Mouse (Mus musculus) stomach, postnatal 0 days (tissue): ENCODE measurements around the gene Arid1b. TPM values are rescaled to one million over a fixed set of nuclear protein-coding genes. Genes with fewer than 3 reads are reported as not detected.
A peak's percentile ranks its signal among the peaks of the same experiment; 100 is the strongest.

Experiments used
- ATAC-seq: fragments of 200-750 bp; cut with Nextera tagmentation; 2 replicates; pipeline ENCODE4 v1.8.0; 2017; ENCODE audit not compliant: low FRiP score, low TSS enrichment
- DNase-seq: peaks from one replicate; pipeline ENCODE4 v3.0.0-alpha.2; 2016; ENCODE audit warnings: low spot score
- H3K27ac ChIP-seq: fragments of 300-500 bp; sonication (generic); replicated peaks from 2 replicates; pipeline ENCODE4 v1.5.1; 2014; ENCODE audit warnings: mild to moderate bottlenecking, control low read depth
- H3K27me3 ChIP-seq: fragments of 300-500 bp; sonication (generic); 2 replicates; pipeline ENCODE4 v1.6.1; 2014; ENCODE audit warnings: low read length; ENCODE audit not compliant: control insufficient read depth, insufficient read depth
- H3K36me3 ChIP-seq: fragments of 300-500 bp; sonication (generic); 2 replicates; pipeline ENCODE4 v1.6.1; 2014; ENCODE audit warnings: low read length, mixed read lengths; ENCODE audit not compliant: control insufficient read depth, insufficient read depth
- H3K4me1 ChIP-seq: fragments of 300-500 bp; sonication (generic); replicated peaks from 2 replicates; pipeline ENCODE4 v1.6.1; 2014; ENCODE audit warnings: antibody characterized with exemption; ENCODE audit not compliant: control insufficient read depth, insufficient read depth
- H3K4me2 ChIP-seq: fragments of 300-500 bp; sonication (generic); replicated peaks from 2 replicates; pipeline ENCODE4 v1.6.1; 2014; ENCODE audit warnings: low read depth, mild to moderate bottlenecking, control low read depth, moderate library complexity
- H3K4me3 ChIP-seq: fragments of 300-500 bp; sonication (generic); 2 replicates; pipeline ENCODE4 v1.5.1; 2014; ENCODE audit warnings: low read depth, low read length, control low read depth
- H3K9ac ChIP-seq: fragments of 300-500 bp; sonication (generic); 2 replicates; pipeline ENCODE4 v1.6.1; 2014; ENCODE audit warnings: mild to moderate bottlenecking, low read length, control low read depth, mixed read lengths
- H3K9me3 ChIP-seq: fragments of 300-500 bp; sonication (generic); 2 replicates; pipeline ENCODE4 v1.6.1; 2016; ENCODE audit warnings: low read length; ENCODE audit not compliant: control insufficient read depth
- CTCF ChIP-seq: IDR thresholded peaks from 2 replicates; pipeline ENCODE4 v1.5.1; 2016; ENCODE audit warnings: antibody characterized with exemption, low read depth, mild to moderate bottlenecking, moderate library complexity
- EP300 ChIP-seq: optimal IDR thresholded peaks from 2 replicates; pipeline ENCODE3; 2016; ENCODE audit warnings: antibody characterized with exemption
- WGBS: fragments of 180-500 bp; shearing (Covaris S2); extraction: QIAGEN DNeasy Blood & Tissue Kit; methylation state at CpG from one replicate; pipeline ENCODE4 v1.1.7; 2014; 5-methylcytosine and 5-hydroxymethylcytosine counted together
- polyA plus RNA-seq: library from polyadenylated mRNA; unstranded; fragments of >200 nt; fragmentation: Nextera tagmentation; extraction: Ambion mirVana; gene quantifications from 2 replicates; pipeline ENCODE4 v1.2.1, GENCODE M21; 2015

Arid1b gene
- polyA plus RNA-seq, 1 experiment from 2014 or later, result 5.6 TPM

DNA sequence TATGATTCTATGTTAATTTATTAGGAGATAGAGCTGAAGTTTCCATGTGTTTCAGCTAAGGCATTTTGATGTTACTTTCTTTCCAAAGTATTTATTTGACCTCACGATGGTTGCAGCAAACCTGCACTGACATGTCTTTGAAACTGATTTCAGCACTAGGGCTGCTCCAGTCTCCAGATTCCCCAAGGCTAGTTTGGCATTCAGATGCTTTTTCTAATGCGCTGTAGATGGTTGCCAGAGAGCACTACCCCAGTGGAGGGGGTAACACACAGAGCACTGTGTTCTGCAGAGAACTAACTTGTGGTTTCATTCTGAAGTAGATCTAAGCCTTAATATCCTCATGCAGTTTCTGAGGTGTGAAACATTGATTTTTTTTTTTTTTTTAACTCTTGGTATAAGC is 250.4 kb downstream of the Arid1b start:
- DNase-seq, result no peak
- no peaks in the 10 kb centered on the region for H3K27me3 ChIP-seq
- H3K27ac ChIP-seq, result no peak overlapping the region
- TF ChIP-seq CTCF (no peak), EP300 (no peak)
- no peak for ATAC-seq
- no peak overlapping the region for H3K4me2 ChIP-seq
- H3K4me1 ChIP-seq, result no peaks in the 10 kb centered on the region
- H3K9me3 ChIP-seq, result no peaks in the 10 kb centered on the region
- no peak overlapping the region for H3K4me3 ChIP-seq
- H3K9ac ChIP-seq, result no peak overlapping the region
- no peaks in the 10 kb centered on the region for H3K36me3 ChIP-seq
- WGBS, result 76% methylated on average over 2 of the region's 2 CpGs

DNA sequence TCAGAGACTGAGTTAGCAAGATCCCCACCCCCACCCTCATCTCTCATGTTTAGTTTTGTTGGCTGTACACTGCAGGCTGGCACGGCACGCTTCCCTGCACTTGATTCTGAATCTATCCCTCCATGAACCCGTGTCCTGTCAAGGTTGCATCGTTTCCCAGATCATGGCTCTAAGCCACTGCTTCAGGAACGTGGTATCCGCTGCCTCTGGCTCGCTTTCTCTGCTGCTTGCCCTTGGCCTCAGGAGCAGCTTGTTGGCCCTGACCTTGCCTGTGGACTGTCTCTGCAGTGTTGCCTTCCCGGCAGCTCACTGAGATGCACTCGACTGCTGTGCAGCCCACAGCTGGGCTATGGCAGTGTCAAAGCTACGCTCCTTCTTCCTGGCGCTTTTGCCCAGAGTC is 252.6 kb downstream of the Arid1b start:
- Histone ChIP-seq H3K27me3 (no peaks in the 10 kb centered on the region), H3K36me3 (no peaks in the 10 kb centered on the region), H3K4me3 (no peak overlapping the region), H3K4me1 (no peaks in the 10 kb centered on the region; the same call in 1 of the 2 replicates), H3K4me2 (no peak overlapping the region), H3K27ac (no peak overlapping the region), H3K9me3 (no peaks in the 10 kb centered on the region), H3K9ac (no peak overlapping the region)
- TF ChIP-seq EP300, result no peak
- no peak for TF ChIP-seq CTCF
- DNase-seq (no peak), ATAC-seq (no peak)
- 73% methylated on average over 11 of the region's 11 CpGs for WGBS

DNA sequence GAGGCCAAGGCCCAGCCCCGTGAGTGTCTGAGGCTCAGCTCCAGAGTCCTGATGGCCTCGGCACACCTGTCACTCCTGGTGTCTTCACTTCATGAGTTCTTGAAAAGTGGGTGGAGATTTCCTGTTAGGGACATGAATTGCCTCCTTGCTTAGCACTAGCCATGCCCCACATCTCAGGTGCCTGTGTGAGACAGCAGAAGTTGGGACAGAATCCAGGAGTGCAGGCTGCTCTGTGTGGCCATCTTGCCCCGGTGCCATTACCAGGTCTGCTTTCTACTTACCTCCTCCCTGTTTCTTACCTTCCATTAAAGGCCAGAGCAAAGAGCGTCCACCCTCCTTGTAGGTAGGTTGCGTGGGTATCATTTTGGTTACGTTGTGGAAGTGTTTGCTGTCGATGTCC is 253.1 kb downstream of the Arid1b start:
- Histone ChIP-seq H3K4me2 (no peak overlapping the region), H3K4me1 (no peaks in the 10 kb centered on the region; the same call in 1 of the 2 replicates), H3K27me3 (no peaks in the 10 kb centered on the region), H3K9ac (no peak overlapping the region), H3K36me3 (no peaks in the 10 kb centered on the region), H3K27ac (no peak overlapping the region), H3K4me3 (no peak overlapping the region), H3K9me3 (no peaks in the 10 kb centered on the region)
- WGBS, result 88% methylated on average over 7 of the region's 7 CpGs
- TF ChIP-seq EP300, result no peak
- ATAC-seq (no peak), DNase-seq (no peak)

DNA sequence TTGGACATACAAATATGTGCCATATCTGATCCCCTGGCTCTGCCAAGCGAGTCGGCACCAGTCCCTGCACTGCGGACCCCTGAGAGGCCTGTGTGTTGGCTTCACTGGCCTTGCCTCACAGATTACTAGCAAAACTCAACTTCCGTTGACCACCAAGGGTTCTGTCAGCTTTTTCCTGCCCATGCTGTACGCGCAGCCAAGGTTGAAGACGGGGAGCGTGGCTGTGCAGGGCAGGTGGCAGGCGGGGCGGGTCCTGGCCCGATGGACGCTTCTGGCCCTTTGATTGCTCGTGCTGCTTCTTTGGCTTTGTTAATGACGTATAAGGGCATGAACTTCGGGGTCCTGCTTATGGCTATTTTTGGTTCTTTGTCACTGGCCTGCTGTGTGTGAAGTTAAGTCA is 253.6 kb downstream of the Arid1b start:
- DNase-seq (no peak), ATAC-seq (no peak)
- Histone ChIP-seq H3K4me1 (no peaks in the 10 kb centered on the region; the same call in 1 of the 2 replicates), H3K27me3 (no peaks in the 10 kb centered on the region), H3K4me2 (no peak overlapping the region), H3K36me3 (no peaks in the 10 kb centered on the region), H3K9me3 (no peaks in the 10 kb centered on the region), H3K27ac (no peak overlapping the region), H3K4me3 (no peak overlapping the region), H3K9ac (no peak overlapping the region)
- 65% methylated on average over 15 of the region's 15 CpGs for WGBS
- no peak for TF ChIP-seq CTCF
- TF ChIP-seq EP300, result no peak

DNA sequence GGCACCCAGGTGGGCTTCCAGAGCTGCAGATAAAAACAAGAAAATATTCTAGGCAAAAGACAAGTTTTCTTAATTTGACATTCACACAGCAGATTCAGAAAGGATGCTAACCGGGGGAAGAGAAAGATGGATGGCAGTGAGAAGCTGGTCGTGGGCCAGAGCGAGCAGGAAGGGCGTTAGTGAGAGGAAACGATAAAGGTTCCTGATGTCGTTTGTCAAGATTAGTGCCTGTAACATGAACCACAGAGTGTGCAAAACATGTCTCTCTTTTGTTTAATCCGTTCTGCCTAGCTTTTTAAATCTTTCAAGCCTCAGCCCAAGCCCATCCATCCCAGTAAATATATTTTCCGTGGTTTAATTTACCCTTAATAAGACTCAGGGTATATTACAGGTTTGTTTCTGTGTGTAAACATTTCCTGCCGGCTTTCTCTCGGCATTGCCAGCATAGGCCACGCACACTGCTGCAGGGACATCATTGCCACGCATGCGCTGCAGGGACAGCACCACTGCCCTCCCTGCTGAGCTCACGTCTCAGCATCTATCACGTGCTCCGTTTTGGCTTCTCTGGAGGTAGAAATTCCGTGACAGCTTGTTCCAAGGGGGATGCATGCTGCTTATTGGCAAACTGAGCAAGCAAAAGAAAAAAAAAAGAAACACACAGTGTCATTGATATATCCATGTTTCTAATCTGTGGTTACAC is 255.0 kb downstream of the Arid1b start:
- H3K4me1 ChIP-seq, result no peaks in the 10 kb centered on the region; the same call in 1 of the 2 replicates
- DNase-seq, result no peak
- ATAC-seq, result no peak
- TF ChIP-seq CTCF (no peak), EP300 (no peak)
- no peak overlapping the region for H3K4me3 ChIP-seq
- no peak overlapping the region for H3K9ac ChIP-seq
- H3K4me2 ChIP-seq, result peak overlapping the region; percentile 20; the same call in 1 of the 2 replicates
- H3K27me3 ChIP-seq, result no peaks in the 10 kb centered on the region
- H3K9me3 ChIP-seq, result no peaks in the 10 kb centered on the region
- H3K27ac ChIP-seq, result peak overlapping the region; percentile 35; the same call in 1 of the 2 replicates
- WGBS, result 29% methylated on average over 17 of the region's 17 CpGs
- H3K36me3 ChIP-seq, result no peaks in the 10 kb centered on the region

DNA sequence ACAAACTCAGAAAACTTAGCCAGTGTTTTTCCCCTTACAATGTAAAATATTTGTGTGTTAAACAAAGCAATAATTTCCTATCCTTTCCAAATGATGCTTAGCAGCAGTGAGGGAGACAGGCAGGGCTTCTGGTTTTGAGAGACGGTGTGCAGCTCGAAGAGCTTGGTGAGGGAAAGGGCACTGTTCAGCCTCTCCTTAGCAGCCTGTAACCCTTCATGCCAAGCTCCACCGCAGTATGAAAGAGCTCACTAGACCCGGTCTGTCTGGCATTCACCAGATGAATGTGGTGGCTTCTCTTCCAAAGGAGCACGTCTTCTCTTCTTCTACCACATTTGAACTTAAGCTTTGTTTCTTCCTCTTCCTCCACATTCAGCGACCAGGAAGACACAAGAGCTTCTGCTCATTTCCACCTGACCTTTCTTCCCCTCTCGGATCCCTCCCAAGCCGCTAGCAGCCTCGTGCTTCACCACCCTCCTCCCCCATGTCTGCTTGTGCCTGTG is 255.6 kb downstream of the Arid1b start:
- TF ChIP-seq EP300, result no peak
- no peak for TF ChIP-seq CTCF
- DNase-seq (no peak), ATAC-seq (no peak)
- 58% methylated on average over 9 of the region's 9 CpGs for WGBS
- H3K9ac ChIP-seq, result no peak overlapping the region
- H3K4me2 ChIP-seq, result no peak overlapping the region
- no peak overlapping the region for H3K4me3 ChIP-seq
- H3K36me3 ChIP-seq, result no peaks in the 10 kb centered on the region
- H3K9me3 ChIP-seq, result no peaks in the 10 kb centered on the region
- H3K4me1 ChIP-seq, result no peaks in the 10 kb centered on the region; the same call in 1 of the 2 replicates
- H3K27ac ChIP-seq, result no peak overlapping the region
- H3K27me3 ChIP-seq, result no peaks in the 10 kb centered on the region
